Comparison of ENCODE assay signal across 21 mouse cellular contexts in genomic region chr16:10127586-10127985, GRCm38 (mm10). TPM values are rescaled to one million over a fixed set of nuclear protein-coding genes. Genes with fewer than 3 reads are reported as not detected.
"Had no signal": no experiment of that assay in that cellular context is flagged by ENCODE, and none has a peak within 500 bp of the region (broad histone marks: within the 10 kb centered on the region; RNA-seq: fewer than 3 reads in every experiment).

No protein-coding gene starts in this region.

- H3K4me3 ChIP-seq: liver, embryonic 15.5 days; lung, embryonic 15.5 days; megakaryocyte, embryonic 14.5 days; midbrain, embryonic 13.5 days; neural tube, embryonic 12.5 days had no signal

- DNase-seq: liver, postnatal 0 days; lung, adult 2 months; lung, postnatal 14 days; lung, postnatal 36 days; right cerebral cortex, postnatal 14 days; spleen, adult 18-20 months; thymus, adult 18-20 months; thymus, postnatal 14 days; thymus, postnatal 36 days had no signal

- H3K27ac ChIP-seq: liver, embryonic 15.5 days; lung, embryonic 15.5 days; macrophage; midbrain, embryonic 13.5 days; neural tube, embryonic 12.5 days had no signal

- H3K36me3 ChIP-seq: liver, embryonic 15.5 days; lung, embryonic 15.5 days; midbrain, embryonic 13.5 days; neural tube, embryonic 12.5 days had no signal

- H3K4me2 ChIP-seq: liver, embryonic 15.5 days; lung, embryonic 15.5 days; midbrain, embryonic 11.5 days; midbrain, embryonic 13.5 days; neural tube, embryonic 12.5 days had no signal

- H3K9me3 ChIP-seq: liver, embryonic 15.5 days; lung, embryonic 15.5 days had no signal

- ATAC-seq: liver, postnatal 0 days; lung, postnatal 0 days; midbrain, embryonic 13.5 days had no signal

- H3K4me1 ChIP-seq: liver, embryonic 15.5 days; lung, embryonic 15.5 days; megakaryocyte, embryonic 14.5 days; midbrain, embryonic 13.5 days; neural tube, embryonic 12.5 days had no signal

- H3K27me3 ChIP-seq: liver, embryonic 15.5 days; lung, embryonic 15.5 days; megakaryocyte, embryonic 14.5 days; midbrain, embryonic 13.5 days; neural tube, embryonic 12.5 days had no signal

- H3K9ac ChIP-seq: liver, embryonic 15.5 days; liver, postnatal 0 days; lung, embryonic 15.5 days; midbrain, embryonic 13.5 days; neural tube, embryonic 12.5 days had no signal

RNA-seq across cellular contexts. Expression of gene Rpl39l, which starts 42.4 kb away (rescaled TPM):
- total RNA-seq: midbrain, postnatal 0 days; monocyte, adult 5-6 weeks; neutrophil, adult 5-6 weeks had no signal
- polyA plus RNA-seq: lung, adult 2 months; midbrain, embryonic 11.5 days; midbrain, embryonic 13.5 days; midbrain, postnatal 0 days; neural tube, embryonic 12.5 days; neural tube, embryonic 14.5 days had no signal
